Mouse (Mus musculus) intestine, embryonic 15.5 days (tissue): Measurements from ENCODE around the gene Myl7. TPM values are rescaled to one million over a fixed set of nuclear protein-coding genes. Genes with fewer than 3 reads are reported as not detected.

Experiments
- ATAC-seq: fragments of 200-750 bp; cut with Nextera tagmentation; 2 replicates; pipeline ENCODE4 v1.8.0; 2017; ENCODE audit warnings: moderate TSS enrichment, moderate library complexity
- H3K27ac ChIP-seq: fragments of 300-500 bp; sonication (generic); 2 replicates; pipeline ENCODE4 v1.5.1; 2015; ENCODE audit warnings: mild to moderate bottlenecking, inconsistent platforms
- H3K27me3 ChIP-seq: fragments of 300-500 bp; sonication (generic); replicated peaks from 2 replicates; pipeline ENCODE4 v1.6.1; 2015; ENCODE audit warnings: inconsistent platforms
- H3K36me3 ChIP-seq: fragments of 300-500 bp; sonication (generic); 2 replicates; pipeline ENCODE4 v1.6.1; 2015; ENCODE audit warnings: inconsistent platforms
- H3K4me1 ChIP-seq: fragments of 300-500 bp; sonication (generic); replicated peaks from 2 replicates; pipeline ENCODE4 v1.6.1; 2015; ENCODE audit warnings: inconsistent platforms
- H3K4me2 ChIP-seq: fragments of 300-500 bp; sonication (generic); replicated peaks from 2 replicates; pipeline ENCODE4 v1.6.1; 2015; ENCODE audit warnings: mild to moderate bottlenecking, inconsistent platforms
- H3K4me3 ChIP-seq: fragments of 300-500 bp; sonication (generic); replicated peaks from 2 replicates; pipeline ENCODE4 v1.5.1; 2015; ENCODE audit warnings: inconsistent platforms
- H3K9ac ChIP-seq: fragments of 300-500 bp; sonication (generic); 2 replicates; pipeline ENCODE4 v1.6.1; 2015; ENCODE audit warnings: inconsistent platforms
- H3K9me3 ChIP-seq: fragments of 300-500 bp; sonication (generic); 2 replicates; pipeline ENCODE4 v1.6.1; 2016; ENCODE audit warnings: inconsistent platforms
- WGBS: fragments of 180-500 bp; shearing (Covaris S2); methylation state at CpG from one replicate; pipeline ENCODE4 v1.1.7; 2015; 5-methylcytosine and 5-hydroxymethylcytosine counted together
- polyA plus RNA-seq: library from polyadenylated mRNA; unstranded; fragments of >200 nt; fragmentation: Nextera tagmentation; extraction: Ambion mirVana; gene quantifications from 2 replicates; pipeline ENCODE4 v1.2.1, GENCODE M21; 2015

The Myl7 gene
- polyA plus RNA-seq, 1 experiment from 2014 or later: 73.5 TPM

DNA sequence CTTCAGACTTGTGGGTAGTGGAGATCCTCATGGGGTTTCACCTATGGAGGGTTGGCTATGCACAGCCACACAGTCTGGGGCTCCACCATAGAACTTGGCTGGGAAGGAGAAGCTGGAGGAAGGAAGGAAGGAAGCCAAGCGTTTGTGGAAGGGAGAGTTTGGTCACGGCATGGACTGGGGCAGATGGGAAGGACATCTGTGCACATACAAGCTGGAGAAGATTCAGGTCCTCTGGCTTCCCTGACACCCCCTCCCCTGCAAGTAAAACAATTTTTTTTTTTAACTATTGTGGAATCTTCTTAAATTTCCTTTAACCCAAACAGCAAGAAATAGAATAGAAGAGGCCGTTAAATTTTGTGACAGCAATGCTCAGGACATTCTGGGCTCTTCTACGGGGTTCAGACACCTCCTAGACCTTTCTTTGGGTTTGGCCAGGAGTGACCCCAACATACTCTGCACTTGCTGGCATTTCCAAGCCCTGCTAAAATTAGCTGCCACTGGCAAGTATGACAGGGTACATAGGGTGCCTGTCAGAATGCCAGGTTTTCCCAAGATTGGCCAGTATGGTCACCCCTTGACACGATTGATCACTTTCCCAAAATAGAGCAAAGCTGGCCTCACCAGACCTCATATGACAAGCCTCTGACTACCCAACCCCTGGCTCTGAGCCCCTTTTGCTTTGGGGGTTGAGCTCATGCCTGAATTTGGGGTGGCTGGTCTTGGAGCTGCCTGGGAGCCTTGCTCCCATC lies 17.0 kb upstream of the Myl7 start:
- Histone ChIP-seq H3K9ac (no peak overlapping the region), H3K27me3 (no peaks in the 10 kb centered on the region), H3K4me2 (no peak overlapping the region), H3K36me3 (no peaks in the 10 kb centered on the region), H3K9me3 (no peaks in the 10 kb centered on the region), H3K4me1 (peaks cover 2% of the 10 kb centered on the region; the same call in 1 of the 2 replicates), H3K27ac (no peak overlapping the region), H3K4me3 (no peak overlapping the region)
- ATAC-seq: no peak
- 73% methylated on average over 5 of the region's 5 CpGs for WGBS

DNA sequence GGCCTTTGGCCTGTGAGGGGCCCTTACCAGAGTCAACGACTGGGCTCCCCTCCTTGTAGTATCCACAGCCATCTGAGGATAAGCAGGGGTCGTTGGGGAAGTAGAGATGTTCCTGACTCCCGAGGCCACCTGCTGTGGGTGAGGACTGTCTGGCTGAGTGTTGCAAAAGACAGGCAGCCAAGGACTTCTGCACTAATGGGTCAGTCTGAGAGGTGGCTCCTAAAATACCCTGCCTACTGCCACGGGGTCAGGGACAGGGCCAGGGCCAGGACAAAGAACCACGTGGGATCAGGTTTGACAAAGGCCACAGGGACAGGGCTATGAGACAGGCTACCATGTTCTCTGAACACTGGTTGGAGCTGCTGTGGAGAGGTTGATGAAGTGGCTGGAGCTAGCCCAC lies 16.4 kb upstream of the Myl7 start:
- WGBS: 61% methylated on average over 5 of the region's 5 CpGs
- Histone ChIP-seq H3K9ac (no peak overlapping the region), H3K4me3 (no peak overlapping the region), H3K4me2 (no peak overlapping the region), H3K27me3 (no peaks in the 10 kb centered on the region), H3K4me1 (peaks cover 2% of the 10 kb centered on the region; the same call in 1 of the 2 replicates), H3K27ac (no peak overlapping the region), H3K36me3 (no peaks in the 10 kb centered on the region), H3K9me3 (no peaks in the 10 kb centered on the region)
- ATAC-seq: no peak

DNA sequence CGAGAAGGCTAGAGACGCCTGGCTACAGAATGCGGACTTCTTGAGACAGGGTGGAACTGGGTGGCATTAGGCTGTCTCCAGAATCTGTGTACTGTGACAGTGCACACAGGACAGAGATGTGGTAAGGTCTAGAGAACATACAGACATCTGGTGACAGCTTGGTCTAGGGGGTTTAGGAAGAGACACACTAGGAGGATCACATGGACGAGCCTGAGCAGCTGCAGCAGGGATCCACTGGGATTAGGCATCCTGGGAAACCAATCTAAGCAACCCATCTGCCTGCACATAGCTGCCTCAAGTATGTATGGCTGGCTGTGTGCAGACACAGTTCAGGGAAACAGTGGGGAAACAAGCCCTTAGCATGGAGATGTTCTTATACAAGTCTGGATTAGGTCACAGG lies 15.4 kb upstream of the Myl7 start:
- Histone ChIP-seq H3K4me3 (no peak overlapping the region), H3K27ac (no peak overlapping the region), H3K4me1 (peaks cover 2% of the 10 kb centered on the region; the same call in 1 of the 2 replicates), H3K9ac (no peak overlapping the region), H3K36me3 (no peaks in the 10 kb centered on the region), H3K9me3 (no peaks in the 10 kb centered on the region), H3K4me2 (no peak overlapping the region), H3K27me3 (no peaks in the 10 kb centered on the region)
- no peak for ATAC-seq
- 84% methylated on average over 4 of the region's 4 CpGs for WGBS

GRCm38 (mm10) chr11:5913256-5913655 lies 14.7 kb upstream of the Myl7 start:
- H3K9me3 ChIP-seq: no peaks in the 10 kb centered on the region
- no peak overlapping the region for H3K9ac ChIP-seq
- no peak overlapping the region for H3K4me2 ChIP-seq
- H3K27me3 ChIP-seq: no peaks in the 10 kb centered on the region
- no peak for ATAC-seq
- no peak overlapping the region for H3K27ac ChIP-seq
- WGBS: 72% methylated on average over 8 of the region's 8 CpGs
- no peak overlapping the region for H3K4me3 ChIP-seq
- H3K4me1 ChIP-seq: peaks cover 2% of the 10 kb centered on the region; the same call in 1 of the 2 replicates
- no peaks in the 10 kb centered on the region for H3K36me3 ChIP-seq

DNA sequence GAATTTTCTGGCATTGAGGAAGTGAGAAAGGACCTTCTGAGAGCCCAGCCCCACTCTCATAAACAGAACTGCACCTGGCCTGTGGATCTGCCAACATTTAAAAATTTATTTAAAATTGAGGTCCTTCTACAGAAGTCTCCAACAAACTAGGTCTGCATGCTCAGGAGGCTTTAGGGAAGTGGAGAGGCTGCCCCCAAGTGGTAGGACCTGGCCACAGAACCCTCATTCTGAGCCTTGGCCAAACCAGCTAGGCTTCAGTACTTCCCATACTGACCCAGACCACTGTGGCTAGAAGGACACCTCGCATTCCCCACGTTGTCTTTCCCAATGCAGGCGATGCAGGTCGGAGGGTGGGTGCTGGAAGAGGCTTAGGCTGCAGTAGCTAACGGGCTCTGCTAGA lies 14.1 kb upstream of the Myl7 start:
- 30% methylated on average over 5 of the region's 5 CpGs for WGBS
- ATAC-seq: no peak; the same call in 1 of the 2 replicates

DNA sequence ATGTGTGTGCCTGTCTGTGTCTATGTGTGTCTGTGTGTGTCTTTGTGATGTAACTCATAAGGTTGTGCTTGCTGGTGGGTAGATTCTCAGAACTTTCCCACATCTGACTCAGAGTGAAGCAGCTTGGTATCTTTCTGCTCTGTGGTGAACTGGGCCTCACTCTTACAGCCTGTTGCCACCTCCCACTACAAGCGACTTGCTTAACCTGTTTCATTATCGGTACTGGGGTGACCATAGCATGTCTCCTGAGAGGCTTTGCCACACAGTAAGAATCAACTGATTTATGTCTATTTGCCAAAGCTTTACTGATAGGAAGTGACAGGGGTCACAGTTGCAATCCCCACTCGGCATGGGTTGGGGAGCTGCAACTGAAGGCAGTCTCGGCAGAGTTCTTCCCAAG lies 10.1 kb upstream of the Myl7 start:
- Histone ChIP-seq H3K27ac (peak overlapping the region; percentile 62), H3K9ac (no peak overlapping the region), H3K36me3 (no peaks in the 10 kb centered on the region), H3K4me1 (peaks cover 6% of the 10 kb centered on the region; the same call in 1 of the 2 replicates), H3K4me3 (no peak overlapping the region), H3K27me3 (no peaks in the 10 kb centered on the region), H3K9me3 (no peaks in the 10 kb centered on the region), H3K4me2 (0 out of 2 replicates have a peak overlapping the region, but pooled peaks have one; percentile 4)
- ATAC-seq: peak; percentile 91
- 44% methylated on average over 4 of the region's 4 CpGs for WGBS

More for the DNA sequence above, 14.1 kb upstream of the Myl7 start:
- Histone ChIP-seq H3K27ac (no peak overlapping the region), H3K9ac (no peak overlapping the region), H3K4me1 (peaks cover 2% of the 10 kb centered on the region; the same call in 1 of the 2 replicates), H3K4me3 (no peak overlapping the region), H3K27me3 (no peaks in the 10 kb centered on the region), H3K4me2 (no peak overlapping the region), H3K9me3 (no peaks in the 10 kb centered on the region), H3K36me3 (no peaks in the 10 kb centered on the region)

DNA sequence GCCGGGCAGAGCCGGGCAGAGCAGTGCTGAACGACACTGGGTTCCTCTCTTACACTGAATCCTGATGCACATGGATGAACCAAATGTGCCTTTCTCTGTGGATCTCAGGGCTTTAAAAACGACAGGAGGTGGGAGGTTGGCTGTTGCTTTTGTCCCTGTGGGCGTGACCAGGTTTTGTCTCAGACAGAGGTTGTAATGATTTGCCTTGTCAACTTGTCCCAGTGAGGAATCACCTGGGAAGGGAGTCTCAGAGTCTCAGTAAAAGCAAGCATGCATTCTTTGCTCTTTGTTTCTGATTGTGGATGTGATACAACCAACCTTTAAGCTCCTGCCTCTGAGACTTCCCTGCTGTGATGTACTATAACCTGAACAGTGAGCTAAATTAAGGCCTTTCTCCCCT lies 8.5 kb upstream of the Myl7 start:
- peaks cover 7% of the 10 kb centered on the region for H3K4me1 ChIP-seq
- no peak overlapping the region for H3K9ac ChIP-seq
- H3K27me3 ChIP-seq: no peaks in the 10 kb centered on the region
- no peaks in the 10 kb centered on the region for H3K36me3 ChIP-seq
- H3K4me3 ChIP-seq: no peak overlapping the region
- no peak overlapping the region for H3K4me2 ChIP-seq
- ATAC-seq: no peak
- no peak overlapping the region for H3K27ac ChIP-seq
- 63% methylated on average over 5 of the region's 5 CpGs for WGBS
- no peaks in the 10 kb centered on the region for H3K9me3 ChIP-seq

DNA sequence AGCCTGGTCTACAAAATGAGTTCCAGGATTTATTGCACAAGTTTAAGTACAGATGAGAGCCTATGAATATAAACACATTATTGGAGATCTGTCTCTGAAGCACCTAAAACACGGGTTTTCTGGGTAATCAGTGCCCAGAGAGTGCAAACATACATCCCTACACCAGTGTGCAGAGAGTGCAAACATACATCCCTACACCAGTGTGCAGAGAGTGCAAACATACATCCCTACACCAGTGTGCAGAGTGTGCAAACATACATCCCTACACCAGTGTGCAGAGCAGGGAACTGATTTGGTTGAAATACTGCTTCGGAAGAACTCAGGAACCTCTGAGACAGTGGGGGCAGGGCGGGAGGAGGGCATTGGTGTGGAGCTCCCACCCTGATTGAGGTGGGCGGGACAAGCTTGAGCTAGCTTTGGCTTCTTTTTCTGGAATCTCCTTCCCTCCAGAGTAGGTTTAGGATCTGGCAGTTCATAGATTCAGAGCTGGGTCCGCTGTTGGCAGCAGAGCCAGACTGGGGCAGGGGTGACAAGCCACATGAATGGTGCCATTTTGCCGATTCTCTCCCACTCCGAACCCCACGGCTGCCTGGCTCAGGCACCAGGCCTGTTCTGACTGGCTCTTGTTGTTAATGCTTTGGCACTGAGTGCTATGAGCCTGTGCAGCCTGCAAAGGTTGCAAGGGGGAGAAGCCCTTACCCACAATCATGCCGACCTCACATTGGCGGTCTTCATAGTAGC lies 7.4 kb upstream of the Myl7 start:
- H3K9me3 ChIP-seq: no peaks in the 10 kb centered on the region
- H3K4me1 ChIP-seq: peaks cover 18% of the 10 kb centered on the region
- 85% methylated on average over 10 of the region's 10 CpGs for WGBS
- no peak overlapping the region for H3K4me3 ChIP-seq
- H3K4me2 ChIP-seq: no peak overlapping the region
- H3K36me3 ChIP-seq: no peaks in the 10 kb centered on the region
- H3K27ac ChIP-seq: no peak overlapping the region
- no peak for ATAC-seq
- H3K9ac ChIP-seq: no peak overlapping the region
- no peaks in the 10 kb centered on the region for H3K27me3 ChIP-seq

- ATAC-seq: no peak
- Histone ChIP-seq H3K9ac (no peak overlapping the region), H3K4me1 (peaks cover 21% of the 10 kb centered on the region), H3K4me2 (no peak overlapping the region), H3K9me3 (no peaks in the 10 kb centered on the region), H3K36me3 (no peaks in the 10 kb centered on the region), H3K27me3 (no peaks in the 10 kb centered on the region), H3K4me3 (no peak overlapping the region), H3K27ac (no peak overlapping the region)
- WGBS: 95% methylated on average over 6 of the region's 6 CpGs
Observed at GRCm38 (mm10) chr11:5904871-5905270, 6.3 kb upstream of the Myl7 start.

- Histone ChIP-seq H3K4me1 (peaks cover 21% of the 10 kb centered on the region), H3K36me3 (no peaks in the 10 kb centered on the region), H3K4me3 (no peak overlapping the region), H3K27me3 (no peaks in the 10 kb centered on the region), H3K4me2 (no peak overlapping the region), H3K9ac (no peak overlapping the region), H3K27ac (no peak overlapping the region), H3K9me3 (no peaks in the 10 kb centered on the region)
- 74% methylated on average over 19 of the region's 19 CpGs for WGBS
- no peak for ATAC-seq
Observed at GRCm38 (mm10) chr11:5904357-5904756, 5.8 kb upstream of the Myl7 start.

GRCm38 (mm10) chr11:5903844-5904243 lies 5.3 kb upstream of the Myl7 start:
- Histone ChIP-seq H3K4me3 (no peak overlapping the region), H3K27me3 (no peaks in the 10 kb centered on the region), H3K9ac (no peak overlapping the region), H3K36me3 (no peaks in the 10 kb centered on the region), H3K9me3 (no peaks in the 10 kb centered on the region), H3K4me1 (peaks cover 21% of the 10 kb centered on the region), H3K27ac (no peak overlapping the region), H3K4me2 (no peak overlapping the region)
- WGBS: 76% methylated on average over 2 of the region's 2 CpGs
- no peak for ATAC-seq

DNA sequence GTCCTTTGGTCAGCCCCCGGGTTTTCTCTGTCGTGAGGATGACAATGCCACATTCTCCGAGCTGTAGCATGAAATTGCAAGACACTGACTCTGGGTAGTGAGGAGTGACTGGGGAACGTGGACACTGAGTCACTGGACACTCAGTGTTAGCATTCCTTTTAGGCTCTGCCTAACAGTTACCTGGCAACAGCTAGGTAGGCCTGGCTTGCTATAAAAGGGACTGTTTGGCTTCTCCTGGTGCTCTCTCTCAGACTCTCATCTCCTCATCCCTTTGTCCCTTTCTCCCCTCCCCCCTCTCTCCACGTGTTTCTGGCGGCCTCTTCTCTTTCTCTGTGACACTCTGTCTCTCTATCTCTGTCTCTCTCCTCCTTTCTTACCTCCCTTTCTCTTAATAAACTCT lies 3.8 kb upstream of the Myl7 start:
- peak overlapping the region; percentile 34 for H3K4me3 ChIP-seq
- H3K9me3 ChIP-seq: no peaks in the 10 kb centered on the region
- no peaks in the 10 kb centered on the region for H3K27me3 ChIP-seq
- H3K36me3 ChIP-seq: no peaks in the 10 kb centered on the region
- peak; percentile 15 for ATAC-seq
- 19% methylated on average over 6 of the region's 6 CpGs for WGBS
- H3K4me1 ChIP-seq: peaks cover 33% of the 10 kb centered on the region
- H3K9ac ChIP-seq: peak overlapping the region; percentile 48
- H3K4me2 ChIP-seq: peak overlapping the region; percentile 70
- peak overlapping the region; percentile 45; the same call in 1 of the 2 replicates for H3K27ac ChIP-seq
